Mouse (Mus musculus): ENCODE measurements around the gene Zbtb38.

Zbtb38 gene

DNA sequence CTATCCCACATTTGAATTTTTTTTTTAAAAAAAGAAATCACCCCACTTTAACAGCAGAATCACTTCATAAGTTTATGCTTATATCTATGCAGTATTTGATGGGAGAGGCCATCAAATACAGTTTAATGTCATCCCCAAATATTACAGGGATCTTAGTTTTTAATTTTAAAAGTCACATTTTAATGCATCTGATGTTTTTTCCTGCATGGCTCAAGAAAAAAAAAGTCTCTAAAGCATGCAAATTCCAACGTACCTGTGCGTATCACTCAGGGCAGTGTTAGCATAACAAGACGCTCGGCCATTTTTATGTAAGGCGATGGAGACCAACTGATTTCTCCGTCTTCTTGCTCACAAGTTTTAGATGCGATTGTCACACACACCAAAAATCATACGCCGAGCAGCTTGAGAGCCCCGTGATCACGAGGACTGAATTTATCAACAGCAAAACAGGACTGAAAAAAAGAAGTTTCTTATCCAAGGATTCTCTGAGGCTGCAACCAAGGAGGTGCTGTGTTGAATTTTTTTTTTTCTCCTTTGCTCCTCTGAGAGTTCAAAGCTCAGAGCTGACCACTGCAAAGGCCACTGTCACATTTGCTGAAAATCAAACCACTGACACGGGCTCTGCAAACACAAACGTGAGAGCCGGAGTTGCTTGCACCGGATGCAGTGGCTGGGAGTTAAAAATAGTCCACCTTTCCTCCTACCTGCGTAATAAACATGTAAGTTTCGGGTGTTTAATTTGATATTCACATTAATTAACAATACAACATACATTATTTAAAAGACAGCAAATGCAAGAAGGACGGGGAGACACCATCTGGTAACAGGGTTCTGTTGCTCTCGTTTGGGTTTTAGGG, 21.4 kb downstream of the Zbtb38 start:
- no peak for DNase-seq (ENCODE audit: low spot score in 2 of 2)

DNA sequence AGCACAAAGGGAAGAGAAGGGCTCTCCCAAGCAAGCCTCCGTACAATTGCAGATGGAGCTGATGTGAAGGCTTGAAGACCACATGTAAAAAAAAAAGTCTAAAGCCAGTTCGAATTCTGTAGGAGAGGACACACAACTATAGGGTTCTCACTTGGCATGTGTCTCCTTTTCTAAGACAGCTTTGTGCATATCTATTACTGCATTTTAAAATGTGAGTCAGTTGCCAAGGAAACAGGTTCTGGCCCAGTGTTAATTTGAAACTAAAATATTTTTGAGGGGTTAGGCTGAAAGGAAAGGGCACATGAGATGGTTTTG, 22.4 kb downstream of the Zbtb38 start:
- no peak for DNase-seq (ENCODE audit: low spot score in 2 of 2)

DNA sequence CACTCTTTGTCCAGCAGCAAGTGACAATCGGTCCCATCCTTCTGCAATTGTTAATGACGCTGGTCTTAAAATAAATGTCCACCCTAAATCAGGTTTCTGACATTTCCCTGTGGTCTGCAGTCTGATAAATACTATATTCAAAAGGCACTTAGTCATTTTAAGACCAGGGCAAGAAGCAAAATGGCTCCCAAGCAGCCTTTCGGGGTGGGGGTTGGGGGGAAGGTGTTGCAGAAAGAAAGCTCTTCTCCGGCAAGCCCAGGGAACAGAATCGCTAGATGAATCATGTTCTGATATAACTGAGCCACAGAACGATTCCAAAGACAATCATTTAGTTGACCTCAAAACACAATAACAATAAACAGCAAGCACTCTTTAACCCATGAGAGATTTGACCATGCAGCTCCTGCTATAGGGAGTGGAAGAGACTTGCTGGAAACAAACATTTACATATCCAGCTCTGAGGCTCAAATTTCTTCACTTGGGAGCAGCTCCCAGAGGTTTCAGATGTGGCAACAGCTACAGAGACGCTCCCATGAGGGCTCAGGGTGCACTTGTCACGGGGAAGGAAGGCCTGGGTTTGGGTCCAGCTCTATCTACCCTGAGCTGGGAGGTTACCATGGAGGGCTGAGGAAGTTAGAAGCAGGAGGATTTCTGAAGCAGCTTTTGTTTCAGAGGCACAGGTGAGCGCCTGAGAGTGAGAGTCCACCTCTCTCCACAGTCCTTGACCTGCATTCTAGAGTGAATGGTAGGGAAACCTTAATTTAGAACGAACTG, 22.9 kb downstream of the Zbtb38 start:
- no peak for DNase-seq (ENCODE audit: low spot score in 2 of 2)

DNA sequence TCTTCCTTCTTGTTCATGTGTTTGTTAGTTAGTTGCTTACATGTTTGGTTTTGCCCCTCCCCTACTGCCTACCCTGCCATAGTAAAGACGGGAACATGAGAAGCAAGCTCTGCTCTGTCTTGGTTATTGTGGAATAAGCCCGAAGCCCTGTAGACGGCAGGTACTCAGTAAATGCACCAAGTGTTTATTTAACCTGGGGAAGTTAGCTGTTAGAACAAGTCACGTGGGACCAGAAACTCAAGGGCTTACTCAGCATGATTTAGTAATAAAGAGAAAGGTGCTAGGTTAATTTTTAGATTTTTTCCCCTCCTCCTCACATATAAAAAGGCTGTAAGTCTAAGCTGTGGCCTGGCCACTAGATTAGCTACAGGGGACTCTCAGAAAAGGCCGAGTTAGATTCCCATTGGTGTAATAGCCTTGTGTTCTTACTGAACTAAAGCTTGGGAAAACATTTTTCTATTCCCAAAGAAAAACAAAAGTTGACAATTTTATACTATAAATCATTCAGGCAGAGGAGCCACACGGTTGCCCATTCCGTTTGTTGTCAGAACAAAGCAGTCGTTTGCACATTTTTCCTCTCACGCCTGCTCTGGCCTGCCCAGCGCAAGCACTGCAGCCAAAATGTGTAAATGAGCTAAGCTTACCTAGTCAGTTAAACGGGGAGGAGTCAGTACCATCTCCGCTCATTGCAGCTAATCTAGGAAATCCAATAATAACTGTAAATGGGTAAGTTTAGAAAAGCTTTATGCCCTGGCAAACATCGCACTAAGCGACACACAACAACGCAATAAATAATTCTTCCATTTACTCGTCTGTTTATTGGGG, 24.1 kb downstream of the Zbtb38 start:
- no peak for DNase-seq (ENCODE audit: low spot score in 2 of 2)

DNA sequence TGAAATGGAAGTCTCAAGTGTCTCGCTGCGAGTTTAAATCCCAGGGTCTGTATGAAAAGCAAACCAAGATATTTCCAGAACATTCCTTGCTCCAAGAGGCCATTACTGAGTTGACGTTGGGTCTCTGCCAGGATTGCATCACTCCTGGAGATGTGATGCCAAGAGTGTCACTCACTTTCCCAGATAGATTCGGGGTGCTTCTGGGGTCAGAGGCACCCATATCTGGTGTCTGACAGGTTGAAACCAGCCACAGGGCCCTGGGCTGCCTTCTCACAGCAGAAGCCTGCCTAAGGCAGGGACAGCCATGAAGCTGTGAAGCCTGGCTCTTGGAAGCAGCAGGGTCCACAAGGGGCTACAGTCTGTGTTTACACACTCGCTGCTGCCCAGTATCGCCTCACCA, 24.9 kb downstream of the Zbtb38 start:
- no peak for DNase-seq (ENCODE audit: low spot score in 2 of 2)

DNA sequence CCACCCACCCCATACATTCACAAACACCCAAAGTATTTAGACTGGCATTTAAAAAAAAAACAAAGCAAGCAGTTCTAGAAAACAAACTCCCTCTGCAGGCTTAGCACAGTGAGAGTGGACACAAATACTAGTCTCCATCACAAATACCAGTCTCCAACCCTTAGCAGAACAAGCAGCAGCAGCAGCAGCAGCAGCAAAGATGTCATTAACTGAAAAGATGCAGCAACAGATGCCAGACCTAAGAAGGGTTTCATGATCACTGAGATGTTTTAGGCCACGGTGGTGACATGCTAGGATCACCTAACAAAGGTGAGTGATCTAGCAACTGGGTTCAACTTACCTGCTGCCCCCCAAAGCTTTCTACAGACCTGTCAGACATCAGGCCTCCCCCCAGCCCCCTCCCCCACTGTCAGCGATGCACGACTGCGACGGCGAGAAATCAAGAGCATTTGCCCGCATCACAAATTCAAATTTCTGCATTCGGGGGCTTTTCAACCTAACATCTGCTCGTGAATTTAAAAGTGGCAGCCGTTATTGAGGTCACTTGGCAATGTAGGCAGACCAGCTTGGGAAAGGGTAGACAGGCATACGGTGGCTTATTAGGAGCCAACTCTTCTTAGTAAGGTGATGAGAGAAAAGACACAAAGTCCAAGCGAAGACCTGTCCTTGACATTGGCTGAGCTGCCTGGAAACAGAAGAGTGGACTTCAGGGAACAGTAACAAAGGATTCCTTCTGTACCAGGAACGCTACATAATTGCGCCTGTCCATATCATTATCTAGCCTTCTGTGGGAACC, 26.1 kb downstream of the Zbtb38 start:
- DNase-seq (ENCODE audit: low spot score in 2 of 2): no peak

DNA sequence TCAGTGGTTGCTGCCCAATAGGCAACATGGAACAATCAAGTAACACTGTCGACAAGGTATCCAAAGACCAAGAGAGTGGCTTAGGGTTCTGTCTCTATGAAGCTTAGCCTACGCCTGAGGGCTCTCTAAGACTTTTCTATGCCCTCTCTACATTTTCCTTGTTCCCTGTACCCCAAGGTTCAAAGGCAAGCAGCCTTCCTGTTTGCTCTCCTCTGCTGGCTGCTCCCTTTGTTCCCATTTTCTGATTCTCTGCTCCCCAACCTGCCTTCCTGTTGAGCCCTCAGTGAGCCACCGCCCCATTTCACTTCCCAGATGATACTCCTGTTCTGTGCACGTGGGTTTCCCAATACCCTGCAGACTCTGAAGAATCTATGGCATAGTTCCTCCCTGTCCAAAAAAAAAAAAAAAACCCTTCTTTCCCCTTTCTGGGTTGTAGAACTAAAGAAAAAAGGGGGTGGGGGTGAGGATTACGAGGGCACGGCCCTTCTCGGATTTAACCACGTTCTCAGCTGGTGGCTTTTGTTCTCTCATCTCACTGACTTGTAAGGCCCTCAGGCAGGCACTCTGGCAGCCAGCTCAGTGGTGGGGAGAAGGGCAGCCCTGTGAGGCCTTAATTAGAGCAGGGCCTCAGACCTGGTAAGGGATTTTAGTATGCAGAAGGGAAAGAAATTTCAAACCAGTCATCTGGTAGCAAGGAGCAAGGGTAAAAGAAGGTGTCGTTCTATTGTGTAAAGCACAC, 26.9 kb downstream of the Zbtb38 start:
- DNase-seq (ENCODE audit: low spot score in 2 of 2): no peak

DNA sequence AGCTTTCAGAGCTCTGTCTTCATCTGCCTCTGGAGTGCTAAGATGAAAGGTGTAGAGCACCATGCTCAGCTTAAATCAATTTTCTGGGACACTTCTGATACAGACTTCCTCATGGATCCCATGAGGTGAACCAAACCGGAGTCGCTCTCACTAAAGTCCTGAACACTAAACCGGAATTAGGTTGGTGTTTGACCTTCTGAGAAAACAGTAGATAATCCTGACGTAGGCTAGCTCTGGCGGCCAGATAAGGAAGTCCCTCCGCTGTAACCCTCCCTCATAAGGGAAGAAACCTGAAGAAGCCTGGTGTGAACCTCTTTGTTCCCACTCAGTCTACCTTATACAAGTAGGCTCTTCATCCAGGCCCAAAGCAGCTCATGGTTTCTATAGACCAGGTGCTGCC, 29.0 kb downstream of the Zbtb38 start:
- DNase-seq (ENCODE audit: low spot score in 2 of 2): no peak

DNA sequence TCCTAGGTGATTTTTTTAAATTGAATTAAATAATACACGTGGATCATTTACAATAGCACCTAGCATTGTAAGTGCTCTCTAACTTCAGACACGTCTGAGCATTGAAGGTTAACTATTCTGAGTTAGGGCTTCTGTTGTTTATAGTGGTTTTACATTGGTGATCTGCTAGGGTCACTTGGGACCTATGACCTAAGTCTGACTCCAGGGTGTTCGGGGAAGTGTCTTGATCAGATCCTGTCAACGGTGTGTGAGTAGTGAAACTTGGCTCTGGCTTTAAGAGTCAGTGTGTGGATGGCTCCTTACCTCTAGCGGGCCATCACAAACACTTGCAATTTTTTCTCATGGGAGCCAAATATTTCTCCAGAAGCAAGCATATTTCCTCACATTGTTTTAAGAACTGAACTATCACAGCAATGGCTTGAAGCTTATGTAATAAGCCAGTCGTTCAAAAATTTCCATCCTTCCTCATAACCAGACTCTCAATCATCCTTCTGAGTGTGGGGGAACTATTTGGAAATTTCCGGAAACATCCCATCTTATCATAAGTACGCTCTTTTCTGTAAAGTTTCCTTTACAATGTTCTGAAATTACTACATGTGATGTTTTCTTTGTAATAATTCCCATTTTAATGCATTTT, 31.4 kb downstream of the Zbtb38 start:
- DNase-seq (ENCODE audit: low spot score in 2 of 2): no peak

DNA sequence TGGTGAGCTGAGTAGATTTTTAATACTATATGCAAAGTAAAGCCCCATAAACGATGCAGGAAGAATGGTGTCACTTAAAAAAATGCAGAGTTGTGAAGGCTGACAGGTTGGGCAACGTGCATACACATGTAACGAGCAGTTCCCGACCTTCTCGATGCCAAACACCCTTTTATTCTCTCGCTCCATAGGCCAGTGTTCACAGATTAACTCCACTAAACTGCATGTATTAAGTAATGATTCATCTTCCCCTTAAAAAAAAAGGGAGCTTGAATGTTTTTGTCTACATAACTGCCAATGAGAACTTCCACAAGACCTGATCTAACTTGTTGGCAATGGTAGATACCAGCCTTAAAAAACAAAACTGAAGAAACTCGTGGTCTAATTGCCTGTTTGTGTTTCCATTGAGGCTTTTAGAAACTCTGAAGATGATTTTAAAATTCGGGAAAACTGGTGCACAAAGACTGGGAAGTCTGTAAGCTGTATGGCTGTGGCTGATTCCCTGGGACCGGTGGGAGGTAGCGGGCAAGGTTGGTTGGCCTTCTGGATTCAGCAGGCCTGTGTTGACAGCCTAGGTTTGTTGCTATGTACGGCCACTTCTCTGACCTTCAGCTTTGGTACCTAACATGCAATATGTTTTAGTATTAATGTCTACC, 32.0 kb downstream of the Zbtb38 start:
- DNase-seq (ENCODE audit: low spot score in 2 of 2): no peak

DNA sequence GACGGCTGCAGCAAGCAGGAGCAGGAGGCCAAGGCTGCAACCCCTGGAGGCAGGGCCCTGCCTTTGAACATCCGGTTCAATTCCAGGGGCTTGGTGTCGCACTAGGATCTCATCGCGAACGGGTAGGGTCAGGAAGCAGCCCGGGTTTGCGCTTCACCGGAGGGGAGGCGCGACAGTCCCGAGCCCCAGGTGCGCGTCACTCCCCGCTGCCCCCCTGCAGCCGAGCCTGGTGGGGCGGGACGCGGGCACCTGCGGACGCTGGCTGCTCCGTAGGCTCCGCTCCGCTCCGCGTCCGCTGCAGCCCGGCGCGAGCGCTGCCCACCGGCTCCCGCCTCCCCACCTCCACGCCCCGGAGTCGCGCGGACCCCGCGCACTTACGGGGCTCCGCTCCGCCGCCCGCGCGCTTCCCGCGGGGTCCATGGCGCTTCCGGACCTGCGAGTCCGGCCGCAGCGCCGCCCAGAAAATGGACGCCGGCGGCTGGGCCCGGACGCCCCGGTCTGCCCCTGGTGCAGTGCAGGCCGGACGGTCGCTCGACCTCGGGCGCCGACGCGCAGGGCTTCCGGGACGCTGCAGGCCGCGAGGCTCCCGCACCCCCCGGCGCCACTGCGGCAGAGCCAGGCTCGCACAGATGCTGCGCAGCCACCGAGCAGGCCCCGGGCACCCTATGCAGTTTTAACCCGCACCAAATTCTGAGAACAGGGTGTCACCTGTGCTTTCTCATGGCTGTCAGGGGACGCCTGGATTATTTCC, 33.0 kb downstream of the Zbtb38 start:
- peak; percentile 69 to 84 for DNase-seq (ENCODE audit: low spot score in 2 of 2)

DNA sequence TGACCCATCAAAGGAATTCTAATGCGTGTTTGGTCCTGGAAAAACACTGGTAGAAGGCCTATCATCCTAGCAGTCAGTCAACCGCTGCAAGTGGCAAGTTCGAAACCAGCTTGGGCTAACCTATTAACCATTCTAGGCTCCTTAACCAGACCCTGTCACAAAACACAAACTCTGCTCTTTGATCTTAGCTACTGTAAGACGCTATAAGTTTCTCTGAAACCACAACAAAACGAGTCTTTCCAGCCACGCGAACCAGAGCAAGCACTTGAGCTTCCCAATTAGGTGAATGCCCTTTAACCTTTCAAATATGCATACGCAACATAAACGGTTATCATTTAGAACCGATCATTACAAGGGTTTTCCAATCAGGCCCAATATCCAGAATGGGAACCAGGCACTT, 33.7 kb downstream of the Zbtb38 start:
- DNase-seq (ENCODE audit: low spot score in 2 of 2): no peak

DNA sequence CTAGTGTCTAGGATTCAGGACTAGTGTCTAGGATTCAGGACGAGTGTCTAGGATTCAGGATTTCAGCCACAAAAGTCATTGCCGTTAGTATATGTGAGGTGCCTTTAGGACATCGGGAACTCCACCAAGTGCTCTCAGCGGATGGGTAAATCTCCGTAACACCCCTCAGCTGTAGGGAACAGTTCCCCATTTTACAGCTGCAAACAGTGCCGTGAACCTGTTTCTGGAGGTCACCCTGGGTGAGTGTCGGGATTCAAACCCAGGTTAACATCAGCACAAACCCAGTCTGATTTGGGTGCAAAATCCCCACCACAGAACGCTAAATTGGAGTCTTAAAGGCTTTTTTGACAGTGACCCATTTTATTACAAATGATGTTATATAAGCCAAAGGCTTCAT, 34.2 kb downstream of the Zbtb38 start:
- no peak for DNase-seq (ENCODE audit: low spot score in 2 of 2)

DNA sequence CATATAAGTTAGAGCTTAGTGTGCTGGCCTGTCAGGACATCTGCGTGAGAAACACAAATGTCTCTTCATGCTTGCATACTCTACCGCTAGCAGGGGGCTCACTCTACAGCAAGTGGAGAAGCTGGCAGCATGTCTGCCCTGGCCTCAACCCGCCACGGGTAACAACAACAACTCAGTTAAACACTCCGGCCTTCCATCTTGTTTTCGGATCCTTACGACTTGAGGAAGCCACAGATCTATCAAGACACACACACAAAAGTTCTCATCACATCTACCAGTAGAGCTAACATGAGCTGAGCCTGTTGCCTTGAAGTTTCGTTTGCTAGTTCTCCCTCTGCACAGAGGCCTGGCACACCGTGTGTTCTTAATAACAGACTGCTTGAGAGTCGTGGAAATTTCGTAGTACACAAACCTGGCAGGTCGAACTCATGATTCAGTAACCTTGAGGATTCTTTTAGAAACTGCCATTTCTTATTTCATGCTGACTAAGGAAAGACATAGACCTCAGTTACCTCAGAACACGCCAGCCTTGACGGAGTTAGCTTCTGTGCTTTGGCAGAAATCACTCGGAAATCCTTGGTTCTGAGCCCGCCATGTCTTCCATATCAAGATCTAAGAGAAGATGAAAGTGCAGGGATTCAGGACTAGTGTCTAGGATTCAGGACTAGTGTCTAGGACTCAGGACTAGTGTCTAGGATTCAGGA, 34.8 kb downstream of the Zbtb38 start:
- no peak for DNase-seq (ENCODE audit: low spot score in 2 of 2)

DNA sequence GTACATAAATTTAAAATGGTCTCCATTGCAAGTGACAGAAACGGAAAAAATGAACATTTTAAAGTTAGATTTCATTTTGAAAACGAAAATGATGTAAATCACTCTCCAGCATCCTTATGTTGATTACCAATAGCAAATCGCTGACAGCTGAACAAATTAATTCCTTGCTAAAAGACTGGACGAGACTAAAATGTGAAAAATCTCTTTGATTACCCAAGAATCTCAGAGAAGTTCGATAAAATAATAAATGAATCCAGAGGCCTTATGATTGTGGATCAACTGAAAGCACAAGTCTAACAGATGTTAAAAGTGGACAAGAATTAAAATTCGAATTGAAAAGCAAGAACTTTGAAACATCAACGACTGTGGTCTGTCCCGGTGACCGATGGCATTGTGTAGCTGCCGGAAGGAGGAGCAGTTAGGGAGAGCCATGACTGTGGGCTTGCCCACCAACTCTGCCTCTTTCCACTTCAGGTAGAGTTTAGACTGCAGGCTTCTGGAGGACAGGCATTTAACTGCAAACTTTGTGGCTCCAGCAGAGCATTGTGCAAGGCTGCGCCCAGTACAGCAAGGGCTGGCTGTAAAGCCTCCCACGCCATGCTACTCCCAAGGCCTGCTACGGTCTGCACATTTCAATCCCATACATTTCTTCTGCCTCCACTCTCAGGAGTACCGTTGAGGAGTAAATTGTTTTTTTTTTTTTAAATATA, 35.7 kb downstream of the Zbtb38 start:
- DNase-seq (ENCODE audit: low spot score in 2 of 2): no peak

DNA sequence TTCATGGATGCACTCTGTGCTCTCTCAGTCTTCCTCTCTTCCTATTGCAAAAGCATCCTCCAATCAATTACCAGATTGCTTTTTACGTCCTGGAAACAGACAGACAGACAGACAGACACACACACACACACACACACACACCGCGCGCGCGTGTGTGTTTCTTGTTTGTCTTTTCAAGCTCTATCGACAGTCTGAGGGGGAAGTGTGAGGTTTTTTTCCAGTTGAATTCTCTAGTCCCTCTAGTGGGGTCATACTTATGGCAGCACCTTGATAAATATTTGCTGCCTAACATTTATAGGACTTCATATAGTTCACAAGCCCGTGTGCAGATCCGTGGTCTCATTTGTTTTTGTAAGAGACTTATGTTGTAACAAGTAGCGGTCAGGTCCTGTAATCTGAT, 36.5 kb downstream of the Zbtb38 start:
- DNase-seq (ENCODE audit: low spot score in 2 of 2): no peak

DNA sequence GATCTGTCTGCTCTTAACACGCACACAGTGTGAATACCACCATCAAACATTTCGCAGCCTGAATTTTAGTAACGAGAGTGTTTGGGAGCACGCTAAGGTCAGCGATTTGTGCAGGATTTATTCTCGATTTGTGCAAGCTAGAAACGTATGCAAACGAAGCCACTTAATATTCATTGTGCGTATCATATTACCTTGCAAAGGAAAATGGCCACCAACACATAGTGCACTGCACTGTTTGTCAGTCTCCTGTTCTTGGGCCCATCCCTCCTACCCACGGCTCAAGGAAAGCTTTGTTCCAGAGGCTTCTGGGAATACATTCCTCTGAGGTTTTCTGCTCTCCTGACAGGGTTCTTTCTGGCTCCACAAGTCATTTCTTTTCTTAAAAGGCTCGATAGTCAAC, 37.5 kb downstream of the Zbtb38 start:
- no peak for DNase-seq (ENCODE audit: low spot score in 2 of 2)

Measured in spleen, postnatal 4 days (tissue).